Mouse (Mus musculus) CH12.LX (cell line): Measurements from ENCODE around the gene AB124611.

Experiments used
- CTCF ChIP-seq, 2 experiments: IDR thresholded peaks in 1 of 2; conservative IDR thresholded peaks in 1 of 2; 2 replicates each; pipeline ENCODE4 v1.5.1; 2011 to 2012; ENCODE audit warnings: low read depth in 2 of 2, low read length in 2 of 2, improper control_type of control experiment in 1 of 2, inconsistent platforms in 1 of 2, mild to moderate bottlenecking in 1 of 2, moderate library complexity in 1 of 2
- POLR2A ChIP-seq: IDR thresholded peaks from 2 replicates; pipeline ENCODE4 v1.6.1; 2011; ENCODE audit warnings: low read depth, mild to moderate bottlenecking, improper control_type of control experiment, low read length
- ZC3H11A ChIP-seq: IDR thresholded peaks from 2 replicates; pipeline ENCODE4 v1.6.1; 2012; ENCODE audit warnings: low read depth, mild to moderate bottlenecking, inconsistent platforms, low read length, improper control_type of control experiment

DNA sequence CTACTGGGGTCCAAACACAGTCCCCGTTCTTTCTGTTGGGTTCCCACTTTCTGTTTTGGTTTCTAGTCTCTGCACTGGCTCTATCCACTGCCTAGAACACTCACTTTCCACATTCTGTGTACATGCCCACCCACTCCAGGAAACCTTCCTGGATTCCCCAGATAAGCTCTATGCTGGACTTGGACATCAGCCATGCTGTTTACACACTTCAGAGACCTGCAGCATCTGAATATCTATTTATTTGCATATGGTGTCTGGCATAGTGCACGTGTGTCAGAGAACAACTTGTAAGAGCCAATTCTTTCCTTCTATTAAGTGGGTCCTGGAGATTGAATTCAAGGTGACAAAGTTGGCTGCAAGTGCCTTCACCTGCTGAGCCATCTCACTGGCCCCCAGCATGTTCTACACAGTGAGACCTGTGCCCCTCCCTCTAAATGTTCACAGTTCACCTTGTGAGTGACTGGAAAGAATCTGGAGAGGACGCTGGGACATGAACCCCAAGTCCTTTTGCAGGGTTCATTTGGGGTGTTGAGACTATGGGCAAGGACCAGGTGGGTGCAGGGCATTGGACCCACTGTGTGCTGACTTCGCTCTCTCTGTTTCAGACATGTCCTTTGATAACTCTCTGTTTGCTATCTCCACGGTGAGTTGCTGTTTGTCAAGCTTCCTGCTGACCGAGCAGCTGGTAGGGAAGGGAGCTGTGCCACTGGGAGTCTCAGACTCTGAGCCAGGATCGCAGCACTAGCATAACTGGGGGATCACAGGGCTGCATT lies 14.2 kb downstream of the AB124611 start:
- TF ChIP-seq ZC3H11A, result no peak
- TF ChIP-seq CTCF (conservative IDR thresholded peaks at IDR 0.05 in 1 of 2, IDR thresholded peaks at IDR 0.05 in 1 of 2; ENCODE audit: low read depth in 2 of 2, low read length in 2 of 2), result no peak
- no peak for TF ChIP-seq POLR2A
